Mouse (Mus musculus) lung, postnatal 0 days (tissue): ENCODE measurements around the gene Gal. TPM values are rescaled to one million over a fixed set of nuclear protein-coding genes. Genes with fewer than 3 reads are reported as not detected.

Experiments
- ATAC-seq: fragments of 200-750 bp; cut with Nextera tagmentation; 2 replicates; pipeline ENCODE4 v1.8.0; 2017; ENCODE audit warnings: moderate library complexity
- DNase-seq: peaks from one replicate; pipeline ENCODE4 v3.0.0-alpha.2; 2016; ENCODE audit warnings: low spot score
- H3K27ac ChIP-seq: fragments of 300-500 bp; sonication (generic); 2 replicates; pipeline ENCODE4 v1.5.1; 2014; ENCODE audit warnings: antibody characterized with exemption, mild to moderate bottlenecking, low read length, mixed read lengths
- H3K27me3 ChIP-seq: fragments of 300-500 bp; sonication (generic); replicated peaks from 2 replicates; pipeline ENCODE4 v1.6.1; 2014; ENCODE audit warnings: low read length, mixed read lengths; ENCODE audit not compliant: insufficient read depth
- H3K36me3 ChIP-seq: fragments of 300-500 bp; sonication (generic); 2 replicates; pipeline ENCODE4 v1.6.1; 2014; ENCODE audit warnings: low read length, mixed read lengths; ENCODE audit not compliant: insufficient read depth
- H3K4me1 ChIP-seq: fragments of 300-500 bp; sonication (generic); 2 replicates; pipeline ENCODE4 v1.6.1; 2014; ENCODE audit warnings: antibody characterized with exemption, low read depth, low read length, mixed read lengths; ENCODE audit not compliant: insufficient read depth
- H3K4me2 ChIP-seq: fragments of 300-500 bp; sonication (generic); replicated peaks from 2 replicates; pipeline ENCODE4 v1.6.1; 2014; ENCODE audit warnings: low read depth, mild to moderate bottlenecking, low read length, moderate library complexity, mixed read lengths
- H3K4me3 ChIP-seq: fragments of 300-500 bp; sonication (generic); 2 replicates; pipeline ENCODE4 v1.5.1; 2014; ENCODE audit warnings: low read depth, low read length
- H3K9ac ChIP-seq: fragments of 300-500 bp; sonication (generic); replicated peaks from 2 replicates; pipeline ENCODE4 v1.6.1; 2014; ENCODE audit warnings: low read depth, mild to moderate bottlenecking
- H3K9me3 ChIP-seq: fragments of 300-500 bp; sonication (generic); 2 replicates; pipeline ENCODE4 v1.6.1; 2016; ENCODE audit warnings: low read length, mixed read lengths
- CTCF ChIP-seq: IDR thresholded peaks from 2 replicates; pipeline ENCODE4 v1.5.1; 2016; ENCODE audit warnings: antibody characterized with exemption, mild to moderate bottlenecking
- EP300 ChIP-seq: IDR thresholded peaks from 2 replicates; pipeline ENCODE4 v1.6.1; 2016; ENCODE audit warnings: antibody characterized with exemption, mild to moderate bottlenecking, control low read depth
- WGBS: fragments of 180-500 bp; shearing (Covaris S2); extraction: QIAGEN DNeasy Blood & Tissue Kit; methylation state at CpG from one replicate; pipeline ENCODE4 v1.1.7; 2014; 5-methylcytosine and 5-hydroxymethylcytosine counted together
- polyA plus RNA-seq: library from polyadenylated mRNA; unstranded; fragments of >200 nt; fragmentation: Nextera tagmentation; extraction: Ambion mirVana; gene quantifications from 2 replicates; pipeline ENCODE4 v1.2.1, GENCODE M21; 2015

Gene Gal
- polyA plus RNA-seq, 1 experiment from 2014 or later: 8.7 TPM

GRCm38 (mm10) chr19:3450714-3451113, 36.4 kb upstream of the Gal start:
- no peak overlapping the region for H3K27ac ChIP-seq
- no peaks in the 10 kb centered on the region for H3K9me3 ChIP-seq
- no peaks in the 10 kb centered on the region for H3K27me3 ChIP-seq
- H3K4me3 ChIP-seq: no peak overlapping the region
- H3K9ac ChIP-seq: no peak overlapping the region
- no peak for DNase-seq
- H3K4me1 ChIP-seq: peaks cover 4% of the 10 kb centered on the region; the same call in 1 of the 2 replicates
- 83% methylated on average over 3 of the region's 3 CpGs for WGBS
- peaks cover 13% of the 10 kb centered on the region; the same call in 1 of the 2 replicates for H3K36me3 ChIP-seq
- ATAC-seq: no peak
- TF ChIP-seq CTCF (no peak), EP300 (no peak)
- no peak overlapping the region for H3K4me2 ChIP-seq

GRCm38 (mm10) chr19:3449248-3449647, 34.9 kb upstream of the Gal start:
- no peak for TF ChIP-seq CTCF
- no peak for TF ChIP-seq EP300
- Histone ChIP-seq H3K9me3 (no peaks in the 10 kb centered on the region), H3K36me3 (no peaks in the 10 kb centered on the region), H3K9ac (no peak overlapping the region), H3K27me3 (no peaks in the 10 kb centered on the region), H3K4me2 (no peak overlapping the region), H3K4me1 (peaks cover 4% of the 10 kb centered on the region; the same call in 1 of the 2 replicates), H3K4me3 (no peak overlapping the region), H3K27ac (peak overlapping the region; percentile 7; the same call in 1 of the 2 replicates)
- WGBS: 42% methylated on average over 3 of the region's 3 CpGs
- DNase-seq (peak; percentile 24), ATAC-seq (peak; percentile 60)

- ATAC-seq (no peak), DNase-seq (no peak)
- Histone ChIP-seq H3K4me1 (peaks cover 4% of the 10 kb centered on the region; the same call in 1 of the 2 replicates), H3K36me3 (no peaks in the 10 kb centered on the region), H3K9me3 (no peaks in the 10 kb centered on the region), H3K27ac (no peak overlapping the region), H3K4me2 (no peak overlapping the region), H3K9ac (no peak overlapping the region), H3K27me3 (no peaks in the 10 kb centered on the region), H3K4me3 (no peak overlapping the region)
- TF ChIP-seq EP300: no peak
- peak; percentile 19 for TF ChIP-seq CTCF
- WGBS: 65% methylated on average over 2 of the region's 3 CpGs
These were observed 33.0 kb upstream of the Gal start for GRCm38 (mm10) chr19:3447348-3447747.

GRCm38 (mm10) chr19:3441092-3441491, 26.7 kb upstream of the Gal start:
- Histone ChIP-seq H3K36me3 (no peaks in the 10 kb centered on the region), H3K9ac (no peak overlapping the region), H3K4me3 (no peak overlapping the region), H3K4me1 (no peaks in the 10 kb centered on the region), H3K27me3 (no peaks in the 10 kb centered on the region), H3K9me3 (no peaks in the 10 kb centered on the region), H3K27ac (no peak overlapping the region), H3K4me2 (no peak overlapping the region)
- no peak for ATAC-seq
- WGBS: 78% methylated on average over 10 of the region's 10 CpGs
- TF ChIP-seq EP300: no peak
- no peak for TF ChIP-seq CTCF
- no peak for DNase-seq

- no peak overlapping the region for H3K4me3 ChIP-seq
- no peak for DNase-seq
These were observed 26.3 kb upstream of the Gal start for GRCm38 (mm10) chr19:3440667-3441066.

GRCm38 (mm10) chr19:3437980-3438379, 23.6 kb upstream of the Gal start:
- TF ChIP-seq CTCF (peak; percentile 43), EP300 (no peak)
- H3K4me3 ChIP-seq: no peak overlapping the region
- H3K27ac ChIP-seq: no peak overlapping the region
- no peak for ATAC-seq
- WGBS: 60% methylated on average over 5 of the region's 5 CpGs
- no peak for DNase-seq
- H3K9me3 ChIP-seq: no peaks in the 10 kb centered on the region
- H3K27me3 ChIP-seq: no peaks in the 10 kb centered on the region
- H3K36me3 ChIP-seq: no peaks in the 10 kb centered on the region
- no peaks in the 10 kb centered on the region for H3K4me1 ChIP-seq
- no peak overlapping the region for H3K4me2 ChIP-seq
- H3K9ac ChIP-seq: no peak overlapping the region

More at GRCm38 (mm10) chr19:3440667-3441066, 26.3 kb upstream of the Gal start:
- 78% methylated on average over 5 of the region's 5 CpGs for WGBS
- H3K27me3 ChIP-seq: no peaks in the 10 kb centered on the region
- H3K9me3 ChIP-seq: no peaks in the 10 kb centered on the region
- H3K27ac ChIP-seq: no peak overlapping the region
- no peaks in the 10 kb centered on the region for H3K36me3 ChIP-seq
- H3K4me1 ChIP-seq: no peaks in the 10 kb centered on the region
- no peak overlapping the region for H3K4me2 ChIP-seq
- ATAC-seq: no peak
- no peak overlapping the region for H3K9ac ChIP-seq
- TF ChIP-seq EP300 (no peak), CTCF (no peak)

- DNase-seq (peak; percentile 30), ATAC-seq (no peak; the same call in 1 of the 2 replicates)
- no peaks in the 10 kb centered on the region for H3K4me1 ChIP-seq
- H3K36me3 ChIP-seq: no peaks in the 10 kb centered on the region
- H3K9ac ChIP-seq: no peak overlapping the region
- no peaks in the 10 kb centered on the region for H3K9me3 ChIP-seq
- 55% methylated on average over 9 of the region's 9 CpGs for WGBS
- no peaks in the 10 kb centered on the region for H3K27me3 ChIP-seq
- H3K27ac ChIP-seq: no peak overlapping the region
- no peak overlapping the region for H3K4me2 ChIP-seq
- no peak overlapping the region for H3K4me3 ChIP-seq
- TF ChIP-seq CTCF (peak; percentile 67), EP300 (no peak)
These were observed 22.5 kb upstream of the Gal start for GRCm38 (mm10) chr19:3436840-3437239.
